In the genomic region with DNA sequence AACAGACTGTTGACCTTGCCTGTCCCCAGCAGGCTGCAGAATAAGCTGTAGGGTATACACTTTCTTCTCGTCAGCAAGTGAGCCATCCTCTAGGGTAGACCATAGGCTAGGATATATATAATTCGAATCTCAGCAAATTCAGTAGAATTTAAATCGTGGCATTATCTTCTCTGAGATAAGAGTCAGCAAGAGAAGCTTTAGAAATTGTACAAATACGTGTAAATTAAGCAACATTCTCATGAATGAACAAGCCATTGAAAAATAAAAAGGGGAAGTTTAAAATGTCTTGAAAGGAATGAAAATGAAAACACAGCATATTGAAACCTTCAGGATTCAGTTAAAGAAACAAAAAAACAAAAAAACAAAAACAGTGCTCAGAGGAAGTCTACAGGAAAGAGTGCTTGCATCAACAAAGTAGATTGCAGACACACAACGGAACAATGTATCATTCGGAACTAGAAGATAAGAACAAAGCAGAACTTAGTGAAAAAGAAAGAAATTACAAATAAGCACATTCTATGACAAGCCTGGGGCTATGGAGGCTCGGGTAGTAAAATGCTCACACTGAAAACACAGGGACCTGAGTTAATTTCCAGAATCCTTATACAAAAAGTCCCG, we compare ENCODE assay signal across 1 mouse cellular context.
A peak's percentile ranks its signal among the peaks of the same experiment; 100 is the strongest.
TF ChIP-seq lines count a peak whose summit lies in the region.

No protein-coding gene starts in this region.

TF ChIP-seq in MEL, 35 proteins besides CTCF, POLR2A, EP300 and RAD21 (continued from another document):
- TF ChIP-seq ZC3H11A (IDR thresholded peaks at IDR 0.05; ENCODE audit: low read depth, low read length), result 0 out of 2 replicates have a peak, but pooled peaks have one; percentile 19
- no peak for TF ChIP-seq JUND (IDR thresholded peaks at IDR 0.05; ENCODE audit: low read depth, low read length)
- TF ChIP-seq NRF1 (IDR thresholded peaks at IDR 0.05; ENCODE audit: insufficient read depth, low read depth, low read length, poor library complexity, severe bottlenecking), result no peak
- 0 out of 2 replicates have a peak, but pooled peaks have one; percentile 37 for TF ChIP-seq MAFK (IDR thresholded peaks at IDR 0.05; ENCODE audit: borderline replicate concordance, low read depth, low read length)
- peak; percentile 63 for TF ChIP-seq SIN3A (IDR thresholded peaks at IDR 0.05; ENCODE audit: low read length)
- no peak for TF ChIP-seq E2F4 (IDR thresholded peaks at IDR 0.05; ENCODE audit: borderline replicate concordance, low read depth, low read length)
- TF ChIP-seq ZNF384 (IDR thresholded peaks at IDR 0.05; ENCODE audit: low read depth, low read length), result peak; percentile 80
- no peak for TF ChIP-seq MEF2A (IDR thresholded peaks at IDR 0.05; ENCODE audit: extremely low read depth, insufficient replicate concordance, low read depth, low read length, poor library complexity, severe bottlenecking)
- peak; percentile 75 for TF ChIP-seq ETS1 (IDR thresholded peaks at IDR 0.05; ENCODE audit: low read depth, low read length)
- peak; percentile 63; the same call in 1 of the 2 replicates for TF ChIP-seq MXI1 (IDR thresholded peaks at IDR 0.05; ENCODE audit: low read depth, low read length)
- TF ChIP-seq UBTF (IDR thresholded peaks at IDR 0.05; ENCODE audit: borderline replicate concordance, insufficient read depth, low read depth, low read length), result no peak
- peak; percentile 68 for TF ChIP-seq MYB (IDR thresholded peaks at IDR 0.05; ENCODE audit: low read depth, low read length)
- TF ChIP-seq NELFE (IDR thresholded peaks at IDR 0.05; ENCODE audit: low read depth, low read length), result no peak
- TF ChIP-seq BHLHE40 (IDR thresholded peaks at IDR 0.05; ENCODE audit: borderline replicate concordance, low read depth, low read length), result 0 out of 2 replicates have a peak, but pooled peaks have one; percentile 37
- TF ChIP-seq MYC (IDR thresholded peaks at IDR 0.05; ENCODE audit: low read depth, low read length), result peak; percentile 48; the same call in 1 of the 2 replicates
- no peak for TF ChIP-seq MAZ (IDR thresholded peaks at IDR 0.05; ENCODE audit: low read depth, low read length)
- no peak for TF ChIP-seq ZKSCAN1 (IDR thresholded peaks at IDR 0.05; ENCODE audit: low read depth, low read length)
- TF ChIP-seq TAL1 (IDR thresholded peaks at IDR 0.05; ENCODE audit: low read length), result peak; percentile 42
